Mouse (Mus musculus) MEL (cell line): Measurements from ENCODE around the gene Rhog. TPM values are rescaled to one million over a fixed set of nuclear protein-coding genes. Genes with fewer than 3 reads are reported as not detected.
A peak's percentile ranks its signal among the peaks of the same experiment; 100 is the strongest.

ENCODE experiments used
- DNase-seq: peaks from one replicate; pipeline ENCODE4 v3.0.0; 2011; ENCODE audit warnings: low read depth, low spot score
- H3K27ac ChIP-seq: 2 replicates; pipeline ENCODE4 v1.5.1; 2012; ENCODE audit warnings: low read depth, mild to moderate bottlenecking, control low read depth, low read length, moderate library complexity; ENCODE audit not compliant: control insufficient read depth
- H3K27me3 ChIP-seq, 2 experiments: fragments of 150-350 bp in 1 of 2; sonication (generic) in 1 of 2; 2 replicates each; pipeline ENCODE4 v1.6.1; 2012; ENCODE audit warnings: low read length in 2 of 2, mild to moderate bottlenecking in 2 of 2, improper control_type of control experiment in 1 of 2, moderate library complexity in 1 of 2; ENCODE audit not compliant: insufficient read depth in 2 of 2, control insufficient read depth in 1 of 2
- H3K36me3 ChIP-seq, 2 experiments: 2 replicates each; pipeline ENCODE4 v1.6.1; 2012 to 2014; ENCODE audit warnings: low read length in 2 of 2, improper control_type of control experiment in 1 of 2, inconsistent platforms in 1 of 2, mild to moderate bottlenecking in 1 of 2; ENCODE audit not compliant: insufficient read depth in 2 of 2, control insufficient read depth in 1 of 2
- H3K4me1 ChIP-seq, 2 experiments: fragments of 150-350 bp in 1 of 2; sonication (generic) in 1 of 2; 2 replicates each; pipeline ENCODE4 v1.6.1; 2012; ENCODE audit warnings: low read length in 2 of 2, improper control_type of control experiment in 1 of 2, mild to moderate bottlenecking in 1 of 2; ENCODE audit not compliant: insufficient read depth in 2 of 2, control insufficient read depth in 1 of 2
- H3K4me3 ChIP-seq, 2 experiments: fragments of 150-350 bp in 1 of 2; sonication (generic) in 1 of 2; 2 replicates each; pipeline ENCODE4 v1.5.1; 2012; ENCODE audit warnings: low read depth in 2 of 2, low read length in 2 of 2, mild to moderate bottlenecking in 2 of 2, moderate library complexity in 2 of 2, control low read depth in 1 of 2, improper control_type of control experiment in 1 of 2; ENCODE audit not compliant: control insufficient read depth in 1 of 2, insufficient read depth in 1 of 2
- H3K79me2 ChIP-seq: 2 replicates; pipeline ENCODE4 v1.6.1; 2012; ENCODE audit warnings: mild to moderate bottlenecking, low read length, moderate library complexity; ENCODE audit not compliant: control insufficient read depth, poor library complexity, insufficient read depth
- H3K9ac ChIP-seq: 2 replicates; pipeline ENCODE4 v1.6.1; 2012; ENCODE audit warnings: low read depth, mild to moderate bottlenecking, control low read depth, low read length, moderate library complexity; ENCODE audit not compliant: control insufficient read depth, poor library complexity, severe bottlenecking
- H3K9me3 ChIP-seq: fragments of 150-350 bp; sonication (generic); replicated peaks from 2 replicates; pipeline ENCODE4 v1.6.1; 2012; ENCODE audit warnings: mild to moderate bottlenecking, low read length, improper control_type of control experiment, moderate library complexity; ENCODE audit not compliant: insufficient read depth
- E2F4 ChIP-seq: IDR thresholded peaks from 2 replicates; pipeline ENCODE4 v1.6.1; 2011; ENCODE audit warnings: low read depth, low read length, improper control_type of control experiment, borderline replicate concordance
- HCFC1 ChIP-seq: IDR thresholded peaks from 2 replicates; pipeline ENCODE4 v1.6.1; 2012; ENCODE audit warnings: low read depth, mild to moderate bottlenecking, inconsistent platforms, low read length, improper control_type of control experiment, moderate library complexity
- MAFK ChIP-seq: IDR thresholded peaks from 2 replicates; pipeline ENCODE4 v1.6.1; 2011; ENCODE audit warnings: low read depth, mild to moderate bottlenecking, low read length, improper control_type of control experiment, borderline replicate concordance
- POLR2A ChIP-seq, 2 experiments: IDR thresholded peaks; 2 replicates each; pipeline ENCODE4 v1.6.1; 2011 to 2012; ENCODE audit warnings: low read length in 2 of 2, mild to moderate bottlenecking in 2 of 2, control low read depth in 1 of 2, improper control_type of control experiment in 1 of 2, low read depth in 1 of 2, moderate library complexity in 1 of 2; ENCODE audit not compliant: control insufficient read depth in 1 of 2, insufficient read depth in 1 of 2, poor library complexity in 1 of 2
- POLR2AphosphoS2 ChIP-seq: IDR thresholded peaks from 2 replicates; pipeline ENCODE4 v1.6.1; 2011; ENCODE audit warnings: low read length, improper control_type of control experiment
- RAD21 ChIP-seq: IDR thresholded peaks from 2 replicates; pipeline ENCODE4 v1.6.1; 2011; ENCODE audit warnings: mild to moderate bottlenecking, low read depth, low read length, improper control_type of control experiment
- RCOR1 ChIP-seq: IDR thresholded peaks from 2 replicates; pipeline ENCODE4 v1.6.1; 2012; ENCODE audit warnings: low read depth, mild to moderate bottlenecking, inconsistent platforms, low read length, improper control_type of control experiment
- SMC3 ChIP-seq: IDR thresholded peaks from 2 replicates; pipeline ENCODE4 v1.6.1; 2011; ENCODE audit warnings: low read depth, low read length, improper control_type of control experiment
- TBP ChIP-seq: IDR thresholded peaks from 2 replicates; pipeline ENCODE4 v1.8.0; 2011; ENCODE audit warnings: low read depth, low read length, improper control_type of control experiment
- TCF12 ChIP-seq: IDR thresholded peaks from 2 replicates; pipeline ENCODE4 v1.6.1; 2014; ENCODE audit warnings: low read depth, mild to moderate bottlenecking, inconsistent platforms, low read length, improper control_type of control experiment, moderate library complexity
- USF1 ChIP-seq: IDR thresholded peaks from 2 replicates; pipeline ENCODE4 v1.6.1; 2014; ENCODE audit warnings: low read depth, mild to moderate bottlenecking, inconsistent platforms, low read length, improper control_type of control experiment, moderate library complexity
- USF2 ChIP-seq, 2 experiments: IDR thresholded peaks; 2 replicates each; pipeline ENCODE4 v1.6.1; 2011 to 2012; ENCODE audit warnings: improper control_type of control experiment in 2 of 2, low read length in 2 of 2, borderline replicate concordance in 1 of 2, inconsistent platforms in 1 of 2, low read depth in 1 of 2, mild to moderate bottlenecking in 1 of 2; ENCODE audit not compliant: insufficient read depth in 1 of 2
- ZMIZ1 ChIP-seq: IDR thresholded peaks from 2 replicates; pipeline ENCODE4 v1.6.1; 2012; ENCODE audit warnings: low read depth, mild to moderate bottlenecking, inconsistent platforms, low read length, improper control_type of control experiment, moderate library complexity
- ZNF384 ChIP-seq: IDR thresholded peaks from 2 replicates; pipeline ENCODE4 v1.6.1; 2012; ENCODE audit warnings: low read depth, mild to moderate bottlenecking, inconsistent platforms, low read length, improper control_type of control experiment
- polyA plus RNA-seq, 2 experiments: library from polyadenylated mRNA; stranded (reverse) in 1 of 2; unstranded in 1 of 2; fragments of >175 nt in 1 of 2; fragments of >200 nt in 1 of 2; gene quantifications; 2 replicates each; pipeline versions ENCODE4 v1.2.1 to v1.2.4; 2012; ENCODE audit warnings: low replicate concordance in 2 of 2, low read depth in 1 of 2; ENCODE audit not compliant: insufficient read length in 2 of 2, insufficient read depth in 1 of 2, missing spikeins in 1 of 2
- total RNA-seq: library from RNA; depleted of rRNA; stranded (reverse); fragments of 300-350 nt; gene quantifications from 2 replicates; pipeline ENCODE4 v1.2.3, GENCODE M21; 2012

The Rhog gene
- total and polyA plus RNA-seq, 3 experiments = 24.1 to 425 (median 347) TPM

GRCm38 (mm10) chr7:102200996-102201785 lies 54.7 kb downstream of the Rhog start:
- TF ChIP-seq TCF12 (no peak), ZNF384 (0 out of 2 replicates have a peak, but pooled peaks have one; percentile 43), USF1 (no peak), RCOR1 (no peak), TBP (no peak), MAFK (no peak)
- Histone ChIP-seq H3K79me2 (peaks cover 62% of the 10 kb centered on the region), H3K36me3 (peaks cover 21 to 23% of the 10 kb centered on the region in 2 experiments), H3K9ac (no peak overlapping the region), H3K4me3 (no peak overlapping the region), H3K4me1 (peaks cover 0 to 2% of the 10 kb centered on the region in 2 experiments; a peak in 3 of 4 replicates), H3K27ac (no peak overlapping the region), H3K9me3 (no peaks in the 10 kb centered on the region), H3K27me3 (no peaks in the 10 kb centered on the region)
- DNase-seq = no peak

- H3K27me3 ChIP-seq = no peaks in the 10 kb centered on the region
- H3K4me3 ChIP-seq = no peak overlapping the region
- H3K4me1 ChIP-seq = peaks cover 0 to 2% of the 10 kb centered on the region in 2 experiments; a peak in 3 of 4 replicates
- H3K9ac ChIP-seq = no peak overlapping the region
- TF ChIP-seq SMC3 (no peak), POLR2A (IDR thresholded peaks at IDR 0.05; ENCODE audit: control insufficient read depth in 1 of 2, insufficient read depth in 1 of 2, low read depth in 1 of 2, low read length in 2 of 2, poor library complexity in 1 of 2) (no peak), E2F4 (no peak), ZMIZ1 (no peak), RAD21 (no peak), POLR2AphosphoS2 (no peak), HCFC1 (no peak), USF2 (IDR thresholded peaks at IDR 0.05; ENCODE audit: borderline replicate concordance in 1 of 2, insufficient read depth in 1 of 2, low read depth in 1 of 2, low read length in 2 of 2) (no peak)
- TF ChIP-seq, all 39 proteins: peak for 0
- DNase-seq = no peak
- H3K79me2 ChIP-seq = peaks cover 60% of the 10 kb centered on the region
- no peak overlapping the region for H3K27ac ChIP-seq
- no peaks in the 10 kb centered on the region for H3K9me3 ChIP-seq
- peaks cover 18 to 26% of the 10 kb centered on the region in 2 experiments for H3K36me3 ChIP-seq
Observed at GRCm38 (mm10) chr7:102200576-102200975, 55.3 kb downstream of the Rhog start.
